Mouse (Mus musculus) brain, embryonic 14.5 days (tissue): ENCODE measurements around the gene Dkkl1. TPM values are rescaled to one million over a fixed set of nuclear protein-coding genes. Genes with fewer than 3 reads are reported as not detected.

Source experiments
- DNase-seq: peaks from one replicate; pipeline ENCODE4 v3.0.0-alpha.2; 2011; ENCODE audit warnings: low read depth
- CTCF ChIP-seq: fragments of 200-500 bp; IDR thresholded peaks from 2 replicates; pipeline ENCODE4 v1.5.1; 2012; ENCODE audit warnings: inconsistent platforms, mild to moderate bottlenecking, moderate library complexity, borderline replicate concordance; ENCODE audit not compliant: insufficient read depth, insufficient read length; ENCODE audit errors: extremely low read depth
- POLR2A ChIP-seq: fragments of 200-500 bp; IDR thresholded peaks from 2 replicates; pipeline ENCODE4 v1.6.1; 2012; ENCODE audit warnings: mild to moderate bottlenecking, inconsistent platforms, borderline replicate concordance; ENCODE audit not compliant: poor library complexity, insufficient read depth, insufficient read length, severe bottlenecking; ENCODE audit errors: extremely low read depth
- polyA plus RNA-seq: library from polyadenylated mRNA; depleted of rRNA; stranded (reverse); fragments of >200 nt; gene quantifications from 2 replicates; pipeline ENCODE4 v1.2.3, GENCODE M21; 2012; rRNA removed

Gene Dkkl1
- polyA plus RNA-seq, 1 experiment = 2.1 TPM

GRCm38 (mm10) chr7:45162551-45162950, 49.4 kb downstream of the Dkkl1 start:
- DNase-seq = no peak
- TF ChIP-seq CTCF (no peak), POLR2A (no peak)

DNA sequence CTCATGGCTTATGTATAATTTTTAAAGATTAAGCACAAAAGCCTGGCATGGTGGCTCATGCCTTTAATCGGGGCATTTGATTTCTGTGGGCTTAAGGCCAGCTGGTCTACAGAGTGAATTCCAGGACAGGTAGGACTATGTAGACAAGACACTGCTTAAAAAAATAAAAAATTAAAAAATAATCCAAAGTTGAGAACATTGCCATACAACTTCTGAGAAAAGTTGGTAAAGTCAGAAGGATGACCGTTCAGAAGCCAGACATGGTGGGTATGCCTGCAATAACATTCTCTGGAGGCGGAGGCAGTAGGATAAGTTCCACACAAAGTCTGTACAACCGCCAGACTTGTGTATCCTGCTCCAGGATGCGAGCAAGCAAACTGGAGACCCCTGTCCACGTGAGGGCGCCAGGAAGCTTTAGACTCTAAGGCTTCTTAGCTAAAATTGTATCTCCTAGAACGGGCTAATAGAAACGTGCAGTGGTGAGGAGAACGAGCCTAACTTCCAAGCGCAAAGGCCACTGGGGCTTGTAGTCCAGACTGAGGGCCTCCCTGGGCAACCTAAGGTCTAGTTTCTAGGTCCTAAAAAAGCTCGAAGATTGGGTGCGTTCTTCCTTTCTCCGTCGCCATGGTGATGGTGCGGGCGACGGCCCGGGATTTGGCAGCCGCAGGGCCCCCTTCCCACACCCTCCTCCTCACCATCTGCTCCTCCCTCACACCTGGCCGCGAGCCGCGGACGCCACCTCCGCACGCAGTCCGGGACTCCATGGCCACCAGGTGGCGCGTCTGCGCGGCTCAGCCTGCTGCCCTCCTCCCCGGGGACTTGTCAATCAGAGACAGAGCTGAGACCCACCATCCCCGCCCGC, 50.1 kb downstream of the Dkkl1 start:
- peak; percentile 97 for DNase-seq
- no peak for TF ChIP-seq POLR2A
- peak; percentile 88 for TF ChIP-seq CTCF

- TF ChIP-seq CTCF (no peak), POLR2A (no peak)
- no peak for DNase-seq
Measured at GRCm38 (mm10) chr7:45160866-45161265, 51.1 kb downstream of the Dkkl1 start.

DNA sequence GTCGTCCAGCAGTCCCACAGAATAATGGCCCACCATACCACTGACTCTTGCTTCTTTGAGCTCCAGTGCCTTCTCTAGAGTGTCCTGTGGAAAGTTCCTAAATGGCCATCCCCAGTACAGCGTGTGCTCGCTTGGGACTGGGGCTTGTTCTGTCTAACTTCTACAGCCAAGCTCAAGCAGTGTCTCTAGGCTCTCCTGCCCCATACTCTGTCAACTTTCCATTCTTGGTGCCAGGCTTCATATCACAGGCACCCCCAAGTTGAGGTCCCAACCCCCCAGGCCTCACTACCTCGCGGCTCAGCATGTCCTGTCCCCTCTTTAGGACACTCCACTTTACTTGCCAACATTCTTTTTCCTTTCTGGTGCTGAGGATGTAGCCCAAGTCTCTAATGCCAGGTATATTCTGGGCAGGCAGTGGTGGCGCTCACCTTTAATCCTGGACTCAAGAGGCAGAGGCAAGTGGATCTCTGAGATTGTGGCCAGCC, 51.6 kb downstream of the Dkkl1 start:
- TF ChIP-seq POLR2A (no peak), CTCF (no peak)
- no peak for DNase-seq

DNA sequence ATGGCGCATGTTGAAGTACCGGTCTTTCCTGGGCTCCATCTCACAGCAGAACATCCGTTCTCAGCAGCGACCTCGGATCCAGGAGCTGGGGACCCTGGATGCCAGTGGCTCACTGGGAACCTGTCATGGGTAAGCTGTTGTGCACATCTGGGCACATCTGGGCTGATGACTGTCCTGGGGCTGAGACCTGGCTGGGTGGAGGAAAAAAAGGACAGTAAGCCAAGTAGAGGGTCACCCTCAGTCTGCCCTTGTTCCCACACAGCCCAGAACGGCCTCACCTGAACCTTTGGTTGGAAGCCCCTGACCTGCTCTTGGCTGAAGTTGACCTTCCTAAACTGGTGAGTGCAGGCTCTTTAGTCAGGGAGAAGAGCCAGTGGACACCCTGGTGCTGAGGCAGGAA, 53.0 kb downstream of the Dkkl1 start:
- DNase-seq = no peak

More for the DNA sequence above, 53.0 kb downstream of the Dkkl1 start:
- TF ChIP-seq POLR2A (no peak), CTCF (no peak)

Other genes starting within 250 kb of the Dkkl1 start
- 102 and 135 TPM in 2 replicates for gene Cpt1c, start 237.3 kb downstream of the Dkkl1 start, polyA plus RNA-seq
- 824 and 992 TPM in 2 replicates for gene Prmt1, start 225.6 kb downstream of the Dkkl1 start, polyA plus RNA-seq
- 84.4 and 130 TPM in 2 replicates for gene Irf3, start 214.5 kb downstream of the Dkkl1 start, polyA plus RNA-seq
- 20.5 and 33.9 TPM in 2 replicates for gene Bcl2l12, start 213.4 kb downstream of the Dkkl1 start, polyA plus RNA-seq
- gene Scaf1, start 195.8 kb downstream of the Dkkl1 start, polyA plus RNA-seq = 125 and 147 TPM in 2 replicates
- 18.2 and 20.7 TPM in 2 replicates for gene Rras, start 194.2 kb downstream of the Dkkl1 start, polyA plus RNA-seq
- 10.5 and 39.1 TPM in 2 replicates for gene Prr12, start 159.3 kb downstream of the Dkkl1 start, polyA plus RNA-seq
- gene Nosip, start 149.7 kb downstream of the Dkkl1 start, polyA plus RNA-seq = 81.9 and 84.1 TPM in 2 replicates
- gene Prrg2, start 149.5 kb downstream of the Dkkl1 start, polyA plus RNA-seq = 25.0 and 30.6 TPM in 2 replicates
- 68.2 and 101 TPM in 2 replicates for gene Rcn3, start 119.9 kb downstream of the Dkkl1 start, polyA plus RNA-seq
- gene Fcgrt, start 108.3 kb downstream of the Dkkl1 start, polyA plus RNA-seq = 11.7 and 17.3 TPM in 2 replicates
- 421 and 634 TPM in 2 replicates for gene Rps11, start 87.7 kb downstream of the Dkkl1 start, polyA plus RNA-seq
- 2,550 and 2,843 TPM in 2 replicates for gene Rpl13a, start 83.4 kb downstream of the Dkkl1 start, polyA plus RNA-seq
- 0.30 and 0.31 TPM in 2 replicates for gene Gm45713, start 75.9 kb downstream of the Dkkl1 start, polyA plus RNA-seq
- gene Flt3l, start 75.7 kb downstream of the Dkkl1 start, polyA plus RNA-seq = 6.2 and 9.0 TPM in 2 replicates
- 130 and 151 TPM in 2 replicates for gene Pih1d1, start 57.8 kb downstream of the Dkkl1 start, polyA plus RNA-seq
- gene Aldh16a1, start 57.6 kb downstream of the Dkkl1 start, polyA plus RNA-seq = 26.4 and 34.2 TPM in 2 replicates
- gene Slc17a7, start 48.2 kb downstream of the Dkkl1 start, polyA plus RNA-seq = 6.7 and 25.8 TPM in 2 replicates
- 0.04 and 0.12 TPM in 2 replicates for gene Gfy, start 32.6 kb downstream of the Dkkl1 start, polyA plus RNA-seq
- gene Pth2, start 31.2 kb downstream of the Dkkl1 start, polyA plus RNA-seq = 0.25 and 0.30 TPM in 2 replicates
- gene Ccdc155, start 7.3 kb downstream of the Dkkl1 start, polyA plus RNA-seq = 0.70 and 1.1 TPM in 2 replicates
- gene Tead2, start 3.6 kb upstream of the Dkkl1 start, polyA plus RNA-seq = 184 and 312 TPM in 2 replicates
- 1.4 and 1.5 TPM in 2 replicates for gene Cd37, start 27.0 kb upstream of the Dkkl1 start, polyA plus RNA-seq
- 0.70 and 0.86 TPM in 2 replicates for gene Slc6a16, start 28.9 kb upstream of the Dkkl1 start, polyA plus RNA-seq
- 0.11 TPM in 1 of 2 replicates, not detected in the other for gene Slc6a21, start 65.4 kb upstream of the Dkkl1 start, polyA plus RNA-seq
- 19.0 and 20.3 TPM in 2 replicates for gene Trpm4, start 121.6 kb upstream of the Dkkl1 start, polyA plus RNA-seq
- gene Hrc, start 123.1 kb upstream of the Dkkl1 start, polyA plus RNA-seq = 0.48 and 1.3 TPM in 2 replicates
- 56.7 and 60.0 TPM in 2 replicates for gene Ppfia3, start 154.9 kb upstream of the Dkkl1 start, polyA plus RNA-seq
- 15.7 and 17.6 TPM in 2 replicates for gene Lin7b, start 158.4 kb upstream of the Dkkl1 start, polyA plus RNA-seq
- gene Snrnp70, start 183.6 kb upstream of the Dkkl1 start, polyA plus RNA-seq = 643 and 713 TPM in 2 replicates
- gene Kcna7, start 193.5 kb upstream of the Dkkl1 start, polyA plus RNA-seq = 0.03 TPM in 1 of 2 replicates, not detected in the other
- 0.23 and 0.27 TPM in 2 replicates for gene Ntf5, start 201.5 kb upstream of the Dkkl1 start, polyA plus RNA-seq
- gene Lhb, start 208.7 kb upstream of the Dkkl1 start, polyA plus RNA-seq = 1.1 and 1.7 TPM in 2 replicates
- 26.7 and 30.6 TPM in 2 replicates for gene Gys1, start 222.7 kb upstream of the Dkkl1 start, polyA plus RNA-seq
- gene Ruvbl2, start 225.9 kb upstream of the Dkkl1 start, polyA plus RNA-seq = 125 and 158 TPM in 2 replicates
- gene Ftl1, start 247.7 kb upstream of the Dkkl1 start, polyA plus RNA-seq = 2,346 and 2,481 TPM in 2 replicates